Mouse (Mus musculus) spleen, adult 10 weeks (tissue): ENCODE data around the gene Bsx. TPM values are rescaled to one million over a fixed set of nuclear protein-coding genes. Genes with fewer than 3 reads are reported as not detected.

Experiments
- polyA plus RNA-seq: library from polyadenylated mRNA; stranded (reverse); fragments of 350-450 nt; fragmentation: Illumina TruSeq; extraction: RNeasy Lipid Tissue Mini Kit (QIAGEN cat#74804); gene quantifications from one replicate; pipeline ENCODE4 v1.2.3, GENCODE M21; 2015; ENCODE audit warnings: low replicate concordance; ENCODE audit not compliant: insufficient read depth

Bsx gene
- polyA plus RNA-seq = not detected

GRCm38 (mm10) chr9:40873556-40874470 lies at the start of gene Bsx:
Bsx (plus strand) TSS chr9:40874127.

Other genes with a start within 250 kb of the Bsx start
- gene Gm21915, start 203.5 kb upstream of the Bsx start, polyA plus RNA-seq = not detected
- gene Clmp, start 188.2 kb upstream of the Bsx start, polyA plus RNA-seq = 5.3 TPM
- 2,377 TPM for gene Hspa8, start 73.1 kb upstream of the Bsx start, polyA plus RNA-seq
- not detected for gene Jhy, start 90.0 kb downstream of the Bsx start, polyA plus RNA-seq
- gene Crtam, start 130.5 kb downstream of the Bsx start, polyA plus RNA-seq = 6.9 TPM